Mouse (Mus musculus): ENCODE measurements at regions not wholly inside any gene's neighbourhood (a gene's known extent, or its start where the extent isn't known, plus 50 kb on each side); places are given as distances from the start of the nearest gene placed in this dataset.
"Not testable (repeated sequence)": the region's sequence is repeated elsewhere in the genome, so short reads cannot be mapped to it uniquely, and the experiment has no call there.

GRCm38 (mm10) chr13:3455374-3455773 lies 82.5 kb upstream of the Gdi2 start:
- not testable (repeated sequence) for TF ChIP-seq TAL1, GATA1 (IDR thresholded peaks at IDR 0.05; ENCODE audit: low read length)

Measured in erythroblast, embryonic 14.5 days (primary cell).